Mouse (Mus musculus): ENCODE results near the gene Sept11.

DNA sequence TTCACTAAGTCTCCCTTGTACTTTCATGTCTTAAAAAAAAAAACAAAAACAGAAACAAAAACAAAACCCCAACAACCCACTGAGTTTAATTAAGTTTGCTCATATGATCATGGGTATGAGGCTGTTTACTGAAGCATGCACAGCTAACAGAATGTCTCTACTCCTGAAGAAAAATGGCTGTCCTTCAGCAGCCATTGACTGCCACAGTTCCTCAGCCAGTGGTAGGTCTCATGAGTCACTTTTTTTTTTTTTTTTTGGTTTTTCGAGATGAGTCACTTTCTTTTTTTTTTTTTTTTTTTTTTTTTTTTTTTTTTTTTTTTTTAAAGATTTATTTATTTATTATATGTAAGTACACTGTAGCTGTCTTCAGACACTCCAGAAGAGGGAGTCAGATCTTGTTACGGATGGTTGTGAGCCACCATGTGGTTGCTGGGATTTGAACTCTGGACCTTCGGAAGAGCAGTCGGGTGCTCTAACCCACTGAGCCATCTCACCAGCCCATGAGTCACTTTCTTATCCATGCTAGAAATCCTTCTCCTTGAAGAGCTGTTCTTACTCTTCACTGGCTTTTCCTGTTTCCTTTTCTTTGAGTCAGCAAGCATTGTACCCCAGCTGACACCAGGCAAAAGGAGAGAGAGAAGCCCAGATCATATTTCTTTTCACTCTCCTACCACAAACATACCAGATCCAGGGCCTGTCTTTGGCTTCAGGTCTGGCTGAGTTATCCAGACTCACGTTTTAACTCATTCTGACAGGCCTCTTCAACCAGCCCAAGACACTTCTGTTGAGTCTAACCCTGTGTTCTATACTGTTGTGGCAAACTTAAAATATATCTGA is 12.0 kb downstream of the Sept11 start:
- TF ChIP-seq FLI1 (IDR thresholded peaks at IDR 0.05; ENCODE audit: low read length) (no peak), GATA1 (IDR thresholded peaks at IDR 0.05; ENCODE audit: borderline replicate concordance, low read length) (no peak)
